Mouse (Mus musculus) retina, postnatal 7 days (tissue): ENCODE measurements around the gene Mmp2.
"Not testable (repeated sequence)": the region's sequence is repeated elsewhere in the genome, so short reads cannot be mapped to it uniquely, and the experiment has no call there.

Source experiments
- DNase-seq: peaks from one replicate; pipeline ENCODE4 v3.0.0-alpha.2; 2012; ENCODE audit warnings: low read depth, low spot score

Gene Mmp2

DNA sequence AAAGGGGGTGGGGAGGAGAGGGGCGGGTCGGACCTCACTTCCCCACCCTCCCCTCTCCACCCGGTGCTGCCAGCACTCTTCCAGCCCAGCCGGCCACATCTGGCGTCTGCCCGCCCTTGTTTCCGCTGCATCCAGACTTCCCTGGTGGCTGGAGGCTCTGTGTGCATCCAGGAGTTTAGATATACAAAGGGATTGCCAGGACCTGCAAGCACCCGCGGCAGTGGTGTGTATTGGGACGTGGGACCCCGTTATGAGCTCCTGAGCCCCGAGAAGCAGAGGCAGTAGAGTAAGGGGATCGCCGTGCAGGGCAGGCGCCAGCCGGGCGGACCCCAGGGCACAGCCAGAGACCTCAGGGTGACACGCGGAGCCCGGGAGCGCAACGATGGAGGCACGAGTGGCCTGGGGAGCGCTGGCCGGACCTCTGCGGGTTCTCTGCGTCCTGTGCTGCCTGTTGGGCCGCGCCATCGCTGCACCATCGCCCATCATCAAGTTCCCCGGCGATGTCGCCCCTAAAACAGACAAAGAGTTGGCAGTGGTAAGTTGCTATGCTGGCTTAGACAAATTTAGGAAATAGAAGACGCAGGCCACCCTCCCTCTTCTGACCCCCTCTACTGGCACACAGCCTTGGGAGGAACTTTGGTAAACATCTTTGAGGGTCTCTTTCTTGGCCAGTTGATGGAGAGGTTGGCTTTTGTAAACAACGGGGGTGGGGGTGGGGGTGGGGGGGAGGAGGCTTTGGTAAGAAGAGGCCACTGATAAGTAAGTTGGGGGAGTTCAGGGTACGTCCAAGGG lies at the start of gene Mmp2:
Gene Mmp2, plus strand, starts transcription at position 49 of the 792 bp plus-strand sequence.
- DNase-seq, result no peak

DNA sequence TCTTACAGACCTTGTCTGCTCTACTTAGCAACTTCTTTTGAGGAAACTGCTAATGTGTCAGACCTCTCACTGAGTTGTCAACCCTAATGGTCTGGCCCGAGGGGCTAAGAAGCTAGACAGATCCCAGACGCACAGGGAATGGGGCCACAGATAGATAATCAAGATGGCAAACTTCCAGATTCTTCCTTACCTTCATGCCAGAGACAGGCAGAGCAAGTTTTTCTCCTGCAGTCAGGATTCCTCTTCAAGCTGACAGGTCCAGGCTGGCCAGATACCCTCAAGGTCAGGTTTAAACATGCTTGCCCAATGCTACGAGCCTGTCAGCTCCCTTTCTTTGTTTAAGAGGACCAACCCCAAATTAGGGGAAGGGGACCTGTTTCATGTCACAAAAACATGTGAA lies 46.1 kb upstream of the Mmp2 start:
- no peak for DNase-seq

DNA sequence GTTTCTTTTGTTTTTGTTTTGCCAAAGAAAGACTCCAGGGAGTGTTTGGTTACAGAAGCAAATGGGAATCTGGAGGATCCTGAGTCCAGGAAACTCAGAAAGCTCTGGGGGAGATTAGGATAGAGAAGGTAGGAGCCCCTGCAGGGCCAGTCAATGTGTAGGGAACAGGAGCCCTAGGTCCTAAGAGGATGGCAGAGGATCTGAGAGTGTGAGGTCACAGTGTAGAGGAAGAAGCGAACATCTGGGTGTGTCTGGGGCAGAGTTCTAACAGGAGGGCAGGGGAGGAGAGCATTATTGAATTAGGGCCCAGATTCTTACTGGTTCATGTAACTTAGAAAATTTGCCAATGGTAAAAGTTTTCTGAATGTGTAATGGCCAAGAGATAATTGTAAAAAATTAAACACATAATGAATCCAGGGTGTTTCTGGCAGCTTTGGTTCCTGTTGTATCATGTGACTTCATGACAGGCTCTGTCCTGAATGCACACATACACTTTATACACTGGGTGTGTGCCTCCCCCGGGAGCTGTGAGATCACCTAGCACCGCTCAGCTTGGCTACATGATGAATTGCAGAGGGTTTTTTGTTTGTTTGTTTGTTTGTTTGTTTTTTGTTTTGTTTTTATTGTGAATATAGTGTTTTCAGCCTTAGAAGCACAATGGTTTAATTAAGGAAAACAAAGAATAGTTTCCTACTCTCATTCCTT lies 43.0 kb upstream of the Mmp2 start:
- DNase-seq, result no peak

DNA sequence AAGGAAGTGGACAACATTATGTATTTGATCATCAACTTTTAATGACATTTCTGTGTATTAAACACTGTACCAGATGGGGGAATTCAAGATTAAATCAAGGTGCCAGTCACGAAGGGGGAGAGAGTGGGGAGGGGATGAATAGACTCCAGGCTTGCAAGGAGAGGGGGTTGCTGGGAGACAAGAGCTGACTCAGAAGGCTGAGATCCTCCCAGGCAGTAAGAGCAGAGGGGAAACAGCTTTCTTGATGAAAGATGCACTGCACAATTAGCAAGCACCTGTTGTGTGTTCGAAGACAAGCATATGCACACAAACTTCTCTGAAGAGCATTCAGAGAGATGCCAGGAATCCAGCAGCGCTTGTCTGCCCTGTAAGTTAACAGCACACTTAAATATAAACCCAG lies 36.3 kb upstream of the Mmp2 start:
- DNase-seq, result no peak

DNA sequence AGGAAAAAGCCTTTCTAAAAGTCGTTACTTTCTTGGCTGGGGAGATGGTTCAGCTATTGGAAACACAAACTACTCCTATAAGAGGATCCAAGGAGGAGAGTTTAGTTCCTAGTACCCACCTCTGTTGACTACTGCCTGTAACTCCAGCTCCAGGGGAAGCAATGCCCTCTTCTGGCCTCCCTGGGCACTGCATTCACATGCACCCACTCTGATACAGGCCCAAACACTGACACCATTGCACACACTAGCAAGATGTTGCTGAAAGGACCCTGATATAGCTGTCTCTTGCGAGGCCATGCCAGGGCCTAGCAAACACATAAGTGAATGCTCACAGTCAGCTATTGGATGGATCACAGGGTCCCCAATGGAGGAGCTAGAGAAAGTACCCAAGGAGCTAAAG lies 35.1 kb upstream of the Mmp2 start:
- not testable (repeated sequence) for DNase-seq

DNA sequence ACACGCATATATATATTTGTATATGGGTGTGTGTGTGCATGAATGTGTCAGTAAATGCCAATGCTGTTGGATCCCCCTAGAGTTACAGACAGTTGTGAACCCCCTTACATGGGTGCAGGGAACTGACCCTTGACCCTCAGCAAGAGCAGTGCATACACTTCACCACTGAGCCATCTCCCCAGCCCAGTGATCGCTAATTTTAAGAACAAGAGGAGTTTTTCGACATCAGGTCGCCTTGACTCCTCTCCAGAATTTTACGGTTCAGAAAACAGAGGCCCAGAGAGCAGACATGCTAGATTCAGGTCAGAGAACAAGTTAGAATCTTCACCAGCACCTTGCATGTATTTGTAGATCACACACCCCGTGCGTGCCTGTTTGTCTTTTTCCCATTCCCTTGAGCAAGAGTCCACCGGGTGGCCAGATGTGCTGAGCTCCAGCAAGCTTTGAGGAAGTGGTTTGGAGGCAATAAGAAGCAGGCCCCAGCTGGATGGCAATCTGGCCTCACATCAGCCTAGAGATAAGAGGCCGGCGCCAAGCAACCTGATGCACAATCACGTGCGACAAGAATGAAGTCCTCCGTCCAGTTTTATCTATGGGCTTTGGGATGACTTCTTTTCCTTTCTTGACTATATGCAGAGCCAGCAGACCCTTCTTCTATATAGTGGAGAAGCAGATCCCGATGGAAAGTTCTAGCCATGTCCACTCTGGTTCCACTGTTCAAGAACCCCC lies 33.1 kb upstream of the Mmp2 start:
- DNase-seq, result no peak

DNA sequence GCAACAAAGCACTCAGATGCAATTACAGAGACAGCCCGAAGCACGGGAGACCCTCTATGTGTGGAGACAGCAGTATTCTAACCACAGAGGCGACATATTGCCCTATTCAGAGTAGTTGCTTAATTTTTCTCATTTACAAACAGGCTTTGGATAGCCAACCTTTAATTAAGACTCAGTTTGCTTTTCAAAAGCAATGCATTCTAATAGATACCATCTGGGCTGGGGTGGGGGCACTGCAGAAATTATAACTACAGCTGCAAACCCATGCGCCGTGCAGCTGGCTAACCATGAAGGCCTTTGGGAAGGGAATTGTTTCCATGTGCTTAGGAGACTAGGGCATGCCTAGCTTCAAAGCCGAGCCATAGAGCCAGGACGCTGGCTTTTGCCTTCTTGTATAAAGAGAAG lies 29.6 kb upstream of the Mmp2 start:
- no peak for DNase-seq

DNA sequence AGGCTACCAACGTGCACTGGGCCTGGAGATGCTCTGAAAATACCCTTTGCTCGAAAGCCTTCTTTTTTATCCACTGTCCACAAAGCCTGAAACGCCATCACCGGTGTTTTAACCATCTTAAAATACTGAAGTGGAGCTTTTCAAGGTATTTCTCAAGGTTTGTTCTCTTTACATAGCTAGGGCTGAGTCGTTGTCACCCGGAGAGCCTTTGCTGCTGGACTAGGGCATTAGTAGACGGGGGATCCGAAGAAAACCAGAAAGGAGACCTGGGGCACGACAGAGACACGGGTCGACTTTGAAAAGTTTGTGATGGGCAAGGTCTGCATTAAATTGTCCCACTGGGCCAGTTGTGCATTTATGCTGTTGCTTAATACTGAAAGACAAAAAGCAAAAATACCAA lies 27.7 kb upstream of the Mmp2 start:
- no peak for DNase-seq

DNA sequence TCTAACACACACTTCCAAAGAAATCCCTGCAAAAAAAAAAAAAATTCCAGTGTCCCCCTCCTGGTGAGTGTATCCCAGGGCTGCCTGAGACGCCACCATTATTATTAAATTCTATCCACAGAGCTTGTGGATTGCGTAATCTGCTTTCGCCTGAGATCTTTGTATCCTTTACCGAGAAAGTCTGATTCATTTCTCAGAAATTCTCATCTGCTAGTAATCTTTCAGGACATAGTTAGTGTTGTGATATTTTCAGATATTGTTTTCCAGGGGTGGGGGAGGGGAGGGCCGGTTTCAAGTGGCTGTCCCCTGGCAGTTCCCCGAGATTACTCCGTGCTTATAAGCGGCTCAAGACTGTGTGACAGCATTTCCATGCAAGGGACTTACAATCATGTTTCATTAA lies 25.9 kb upstream of the Mmp2 start:
- DNase-seq, result peak; percentile 45

DNA sequence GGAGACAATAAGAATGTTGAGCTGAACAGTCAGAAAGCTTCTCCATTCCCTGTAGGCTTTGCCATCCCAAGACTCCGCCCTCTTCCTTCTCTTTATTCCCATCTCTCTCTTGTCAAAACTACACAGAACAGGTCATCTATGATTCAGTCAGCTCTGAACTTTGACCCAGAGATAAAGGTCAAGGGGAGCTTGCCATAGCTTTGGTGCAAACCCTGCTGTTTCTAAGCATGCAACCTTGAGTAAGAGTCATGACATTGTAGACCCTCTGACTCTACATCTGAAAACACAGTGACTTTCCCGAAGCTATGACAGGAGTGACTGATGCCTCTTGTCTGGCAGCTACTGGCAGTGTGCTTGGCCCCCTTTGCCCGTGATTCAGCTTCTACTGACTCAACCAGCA lies 24.5 kb upstream of the Mmp2 start:
- DNase-seq, result no peak

DNA sequence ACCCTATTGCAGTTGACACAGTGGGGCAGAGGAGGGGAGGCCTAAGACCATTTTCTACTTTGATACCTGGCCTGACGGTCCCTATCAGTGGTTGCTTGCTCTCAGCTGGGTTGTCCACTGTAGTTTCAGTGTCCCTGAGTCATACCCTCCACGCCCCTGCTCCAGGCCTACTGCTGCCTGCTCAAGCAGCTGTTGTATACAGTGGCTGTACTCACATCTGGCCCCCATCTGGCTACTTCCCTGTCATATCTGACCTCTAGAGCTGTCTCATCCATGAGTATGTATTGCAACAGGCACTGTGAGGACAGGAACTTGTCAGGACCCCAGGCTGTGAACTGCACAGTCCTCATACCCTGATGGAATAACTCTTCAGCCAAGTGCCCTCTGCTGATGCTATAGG lies 14.3 kb upstream of the Mmp2 start:
- no peak for DNase-seq

DNA sequence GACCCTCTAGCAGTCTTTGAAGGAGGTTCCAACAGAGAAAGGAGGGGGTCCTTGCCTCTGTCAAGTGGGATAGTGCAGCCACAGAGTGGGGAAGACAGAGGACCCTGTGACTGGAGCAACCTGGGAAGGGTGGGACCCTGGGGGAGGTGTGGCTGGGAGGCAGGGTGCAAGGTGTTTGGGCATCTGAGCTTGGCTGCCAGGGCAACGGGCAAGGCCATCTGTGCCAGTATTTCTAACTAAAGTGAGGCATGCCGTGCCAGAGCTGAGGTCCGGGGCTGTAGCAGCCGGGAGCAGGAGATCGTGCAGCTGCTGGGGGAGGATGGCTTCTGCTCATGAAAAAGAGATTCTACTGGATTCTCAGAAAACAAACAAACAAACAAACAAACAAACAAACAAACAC lies 11.4 kb upstream of the Mmp2 start:
- no peak for DNase-seq

DNA sequence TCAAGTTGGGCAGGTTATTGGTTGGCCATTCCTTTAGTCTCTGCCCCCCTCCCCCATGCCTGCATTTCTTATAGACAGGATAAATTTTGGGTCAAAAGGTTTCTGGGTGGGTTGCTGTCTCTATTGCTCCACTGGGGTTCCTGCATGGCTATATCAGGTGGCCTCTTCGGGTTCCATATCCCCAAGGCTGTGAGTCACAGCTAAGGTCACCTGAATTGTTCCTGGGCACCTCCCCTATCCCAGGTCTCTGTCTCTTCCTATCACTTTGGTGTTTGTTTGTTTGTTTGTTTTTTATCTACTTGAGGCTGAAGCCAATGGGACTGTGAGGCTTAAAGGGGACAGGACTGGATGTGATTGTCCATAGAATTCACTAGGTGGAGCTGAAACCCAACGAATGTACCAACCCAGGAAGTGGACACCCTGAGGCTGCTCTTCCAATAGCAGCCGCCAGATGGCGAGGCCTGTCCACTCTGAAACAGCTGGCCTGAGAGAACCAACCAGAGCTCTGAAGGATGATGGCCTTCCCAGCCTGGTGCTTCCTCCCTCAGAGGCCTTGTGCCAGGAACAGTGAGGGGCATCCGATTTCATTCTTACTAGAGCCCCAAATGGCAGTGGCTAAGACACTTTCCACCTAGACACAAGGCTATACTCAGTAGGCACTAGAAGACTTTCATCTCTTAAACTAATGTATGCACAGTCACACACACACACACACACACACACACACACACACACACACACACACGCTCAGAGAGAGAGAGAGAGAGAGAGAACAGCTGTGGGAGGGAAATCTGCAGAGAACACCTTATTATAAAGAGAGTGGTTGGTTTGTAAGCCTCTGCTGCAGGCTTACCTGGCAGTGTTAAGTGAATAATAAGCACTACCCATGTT lies 8.9 kb upstream of the Mmp2 start:
- peak; percentile 93 for DNase-seq

DNA sequence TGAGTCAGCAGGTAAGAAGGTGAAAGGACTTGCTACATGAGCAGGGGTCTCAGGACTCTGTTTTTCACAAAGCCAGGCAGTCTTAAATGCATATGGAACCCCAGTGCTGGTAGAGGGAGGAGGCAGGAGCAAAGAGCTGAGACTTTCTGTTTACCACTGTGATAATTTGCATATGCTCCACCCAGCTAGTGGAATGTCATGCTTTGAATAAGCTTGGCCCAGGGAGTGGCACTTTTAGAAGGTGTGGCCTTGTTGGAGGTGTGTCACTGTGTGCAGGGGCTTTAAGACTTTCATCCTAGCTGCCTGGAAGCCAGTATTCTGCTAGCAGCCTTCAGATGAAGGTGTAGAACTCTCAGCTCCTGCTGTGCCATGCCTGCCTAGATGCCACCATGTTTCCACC lies 5.9 kb upstream of the Mmp2 start:
- no peak for DNase-seq

DNA sequence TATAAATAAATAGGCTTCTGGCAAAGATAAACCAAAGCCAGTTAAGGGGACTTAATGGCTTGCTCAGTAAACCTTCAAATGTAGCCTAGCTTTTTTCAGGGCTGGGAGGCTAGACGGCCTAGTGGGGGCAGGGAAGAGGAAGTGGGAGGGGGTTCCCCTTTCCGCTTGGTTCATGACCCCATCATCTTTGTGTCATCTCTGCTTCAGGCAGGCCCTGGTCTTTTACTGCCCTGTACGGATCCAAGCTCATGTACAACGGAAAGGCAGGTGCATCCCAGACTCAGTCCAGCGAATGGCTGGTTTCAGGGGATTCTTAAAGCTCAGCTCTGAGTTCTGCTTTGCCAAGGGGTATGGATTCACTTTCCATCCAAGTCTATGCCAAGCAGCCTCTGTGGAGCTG lies 4.7 kb upstream of the Mmp2 start:
- DNase-seq, result no peak

DNA sequence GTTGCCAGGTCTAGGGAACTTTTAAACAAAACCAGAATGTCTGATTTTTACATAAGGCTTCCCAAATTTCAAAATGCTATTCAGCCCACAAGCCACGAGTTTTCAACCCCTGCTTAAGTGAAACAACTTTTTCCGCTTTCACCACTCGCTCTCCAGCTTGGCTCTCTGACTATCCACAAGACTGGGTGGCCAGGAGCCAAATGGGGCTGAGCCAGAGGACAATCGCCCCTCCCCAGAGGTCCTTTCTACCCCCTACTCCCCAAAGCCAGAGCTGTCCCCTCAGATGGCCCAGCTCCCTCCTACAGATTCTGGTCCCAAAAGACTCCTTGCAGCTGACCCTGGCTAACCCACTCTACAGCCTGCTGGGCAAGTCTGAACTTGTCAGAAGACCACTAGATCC lies 1.1 kb upstream of the Mmp2 start:
- no peak for DNase-seq

DNA sequence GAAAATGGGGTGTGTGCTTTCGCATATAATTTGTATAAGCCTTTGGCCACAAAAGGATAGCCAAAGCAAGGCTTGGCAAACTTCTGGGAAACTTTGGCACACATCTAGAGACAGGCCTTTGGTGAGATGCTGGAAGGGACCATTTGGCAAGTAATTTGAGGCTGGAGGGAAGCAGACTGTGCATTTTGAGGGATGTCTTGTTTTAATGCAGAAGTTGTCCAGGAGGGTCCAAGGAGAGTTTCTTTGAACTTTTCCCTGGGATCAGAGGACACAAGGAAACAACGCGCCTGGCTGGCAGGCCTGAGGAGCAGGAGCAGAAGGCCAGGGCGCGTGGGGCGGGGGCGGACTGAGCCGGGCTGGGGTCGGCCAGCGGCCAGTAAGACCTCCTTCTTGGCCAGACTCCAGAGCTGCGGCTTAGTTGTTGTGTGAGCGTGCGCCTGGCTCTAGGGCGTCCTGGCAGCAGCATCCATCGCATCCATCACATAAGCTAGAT lies 1.2 kb downstream of the Mmp2 start:
- peak; percentile 42 for DNase-seq

DNA sequence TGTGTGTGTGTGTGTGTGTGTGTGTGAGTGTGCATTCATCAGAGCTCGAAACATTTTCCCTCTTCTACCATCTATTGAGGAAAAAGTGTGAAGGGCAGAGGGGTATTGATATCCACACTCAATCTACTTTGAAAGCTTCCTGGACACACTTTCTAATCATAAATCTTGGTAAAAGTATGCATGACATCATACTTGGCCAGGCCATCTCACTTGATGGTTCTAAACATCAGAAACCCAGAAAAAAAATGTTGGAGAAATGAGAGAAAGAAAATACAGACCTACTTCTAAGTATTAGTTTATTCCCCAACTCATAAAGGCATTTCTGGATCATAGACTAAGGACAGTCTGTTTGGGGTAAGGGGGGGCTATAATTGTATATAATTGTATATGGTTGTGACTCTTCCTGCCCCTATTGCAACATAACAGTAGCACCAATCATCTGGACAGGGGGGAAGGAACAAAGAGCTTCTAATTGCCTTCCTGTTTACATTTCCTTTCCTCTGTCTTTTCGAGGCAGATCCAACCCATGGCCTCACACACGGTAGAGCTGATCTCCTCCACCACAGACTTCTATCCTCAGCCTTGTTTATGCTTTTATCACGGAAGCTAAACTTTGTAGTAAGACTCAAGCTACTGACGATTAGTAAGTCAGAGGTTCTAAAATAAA lies 7.1 kb downstream of the Mmp2 start:
- DNase-seq, result no peak

DNA sequence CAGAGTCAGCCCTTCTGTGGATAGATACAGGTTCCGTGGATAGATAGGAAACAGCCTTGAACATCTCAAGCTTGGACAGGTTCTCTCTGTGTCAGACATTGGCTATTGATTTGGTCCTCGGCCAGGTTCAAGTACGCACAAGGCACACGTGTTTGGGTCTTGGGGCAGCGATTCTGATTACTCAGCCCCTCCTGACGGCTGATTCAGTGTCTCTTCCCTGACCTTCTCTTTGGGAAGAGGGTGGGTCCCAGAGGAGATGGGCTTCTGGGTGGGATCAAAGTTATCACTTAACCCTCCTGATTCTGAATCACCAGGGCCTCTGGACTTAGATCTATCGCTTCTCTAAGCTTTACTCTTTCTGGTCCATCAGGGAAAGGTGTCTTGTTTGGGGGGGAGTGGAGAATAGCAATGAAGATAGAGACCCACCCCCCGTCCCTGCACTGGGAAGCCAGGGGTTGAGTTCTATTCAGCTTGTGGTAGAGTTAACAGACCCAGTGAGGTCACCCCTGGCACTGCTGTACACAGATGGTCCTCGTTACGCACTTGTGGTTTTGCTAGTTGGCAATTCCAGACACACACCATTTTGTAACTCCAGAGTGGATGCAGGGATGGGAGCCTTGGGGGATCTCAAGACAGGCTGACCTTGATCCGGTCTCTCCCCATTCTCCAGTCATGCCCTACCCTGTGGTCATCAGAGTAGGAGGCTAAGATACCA lies 7.9 kb downstream of the Mmp2 start:
- DNase-seq, result no peak

DNA sequence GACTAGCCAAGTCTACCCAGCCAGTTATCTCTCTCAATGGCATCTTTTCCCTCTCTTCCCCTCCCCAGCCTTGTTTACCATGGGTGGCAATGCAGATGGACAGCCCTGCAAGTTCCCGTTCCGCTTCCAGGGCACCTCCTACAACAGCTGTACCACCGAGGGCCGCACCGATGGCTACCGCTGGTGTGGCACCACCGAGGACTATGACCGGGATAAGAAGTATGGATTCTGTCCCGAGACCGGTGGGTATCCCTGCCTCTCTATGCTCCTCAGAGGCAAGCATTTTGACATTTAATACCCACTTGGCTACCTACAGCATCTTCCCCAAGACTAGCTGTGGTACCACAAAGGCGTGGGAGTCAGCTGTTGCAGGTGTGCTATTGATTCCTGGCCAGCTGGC lies 8.8 kb downstream of the Mmp2 start:
- no peak for DNase-seq
